Mouse (Mus musculus) fat pad, adult 2 months (tissue): Measurements from ENCODE around the gene BC049715.
"Not testable (repeated sequence)": the region's sequence is repeated elsewhere in the genome, so short reads cannot be mapped to it uniquely, and the experiment has no call there.

Experiments used
- DNase-seq: peaks from one replicate; pipeline ENCODE4 v3.0.0-alpha.2; 2011; ENCODE audit warnings: low read depth, low spot score; ENCODE audit errors: extremely low read depth

The BC049715 gene

GRCm38 (mm10) chr6:136848399-136848798, 21.0 kb downstream of the BC049715 start:
- no peak for DNase-seq

- no peak for DNase-seq
These were observed 21.5 kb downstream of the BC049715 start for GRCm38 (mm10) chr6:136848971-136849370.

GRCm38 (mm10) chr6:136850267-136850666, 22.8 kb downstream of the BC049715 start:
- DNase-seq, result no peak

GRCm38 (mm10) chr6:136852348-136852747, 24.9 kb downstream of the BC049715 start:
- DNase-seq, result no peak

GRCm38 (mm10) chr6:136852762-136853161, 25.3 kb downstream of the BC049715 start:
- DNase-seq, result no peak

- no peak for DNase-seq
These were observed 26.9 kb downstream of the BC049715 start for GRCm38 (mm10) chr6:136854361-136854781.

- DNase-seq, result no peak
These were observed 27.8 kb downstream of the BC049715 start for GRCm38 (mm10) chr6:136855183-136855582.

GRCm38 (mm10) chr6:136856071-136856636, 28.7 kb downstream of the BC049715 start:
- no peak for DNase-seq

GRCm38 (mm10) chr6:136857186-136857872, 29.9 kb downstream of the BC049715 start, which contains the start of gene Art4:
Art4 (minus strand) TSS chr6:136857733.
- no peak for DNase-seq

GRCm38 (mm10) chr6:136857873-136858260, 30.4 kb downstream of the BC049715 start:
- DNase-seq, result no peak

GRCm38 (mm10) chr6:136858420-136858819, 31.0 kb downstream of the BC049715 start:
- no peak for DNase-seq

GRCm38 (mm10) chr6:136861020-136861419, 33.6 kb downstream of the BC049715 start:
- no peak for DNase-seq

GRCm38 (mm10) chr6:136865360-136865759, 37.9 kb downstream of the BC049715 start:
- DNase-seq, result no peak

- no peak for DNase-seq
These were observed 38.7 kb downstream of the BC049715 start for GRCm38 (mm10) chr6:136866150-136866549.

- DNase-seq, result no peak
These were observed 41.5 kb downstream of the BC049715 start for GRCm38 (mm10) chr6:136868921-136869320.

GRCm38 (mm10) chr6:136874599-136874998, 47.2 kb downstream of the BC049715 start:
- DNase-seq, result no peak

GRCm38 (mm10) chr6:136875670-136876069, 48.2 kb downstream of the BC049715 start, which contains the start of gene Mgp:
Mgp (minus strand) TSS chr6:136875823.
- no peak for DNase-seq

GRCm38 (mm10) chr6:136881678-136882077, 54.3 kb downstream of the BC049715 start:
- DNase-seq, result no peak

GRCm38 (mm10) chr6:136883431-136883915, 56.0 kb downstream of the BC049715 start:
- DNase-seq, result no peak

- DNase-seq, result no peak
These were observed 56.5 kb downstream of the BC049715 start for GRCm38 (mm10) chr6:136883961-136884360.

GRCm38 (mm10) chr6:136884766-136885165, 57.3 kb downstream of the BC049715 start:
- DNase-seq, result not testable (repeated sequence)

GRCm38 (mm10) chr6:136887854-136888253, 60.4 kb downstream of the BC049715 start:
- DNase-seq, result no peak
